Mouse (Mus musculus): ENCODE data around the gene C87436. TPM values are rescaled to one million over a fixed set of nuclear protein-coding genes. Genes with fewer than 3 reads are reported as not detected.

The C87436 gene
- polyA plus RNA-seq, 1 experiment from 2014 or later = 25.5 TPM

DNA sequence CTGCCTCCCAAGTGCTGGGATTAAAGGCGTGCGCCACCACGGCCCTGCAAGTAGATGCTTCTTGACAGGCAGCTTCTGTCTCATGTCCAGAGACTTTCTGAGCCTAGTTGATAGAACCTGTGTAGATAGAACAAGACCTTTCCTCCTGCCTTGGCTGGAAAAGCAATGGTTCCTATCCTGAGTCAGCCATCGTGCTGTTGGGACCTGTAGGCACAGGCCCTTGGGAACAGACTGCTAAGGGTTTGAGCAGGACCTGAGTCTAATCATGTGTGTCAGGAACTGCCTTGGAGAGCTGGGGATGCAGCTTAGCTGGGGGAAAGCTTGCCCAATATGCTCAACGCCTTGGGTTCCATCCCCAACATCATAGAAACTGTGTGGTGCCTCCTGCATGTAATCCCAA lies 35.9 kb downstream of the C87436 start:
- no peak overlapping the region for H3K4me2 ChIP-seq
- WGBS = 98% methylated on average over 5 of the region's 5 CpGs
- peaks cover 12% of the 10 kb centered on the region; the same call in 1 of the 2 replicates for H3K36me3 ChIP-seq
- no peak overlapping the region; the same call in 1 of the 2 replicates for H3K27ac ChIP-seq
- no peak overlapping the region for H3K9ac ChIP-seq
- H3K9me3 ChIP-seq (replicated peaks) = no peaks in the 10 kb centered on the region
- no peak for ATAC-seq (replicated peaks; ENCODE audit: low FRiP score)
- no peak overlapping the region for H3K4me3 ChIP-seq (replicated peaks)
- H3K27me3 ChIP-seq = no peaks in the 10 kb centered on the region
- H3K4me1 ChIP-seq = peaks cover 57% of the 10 kb centered on the region

GRCm38 (mm10) chr6:86474646-86475181 lies 36.5 kb downstream of the C87436 start:
- Histone ChIP-seq H3K27ac (peak overlapping the region; percentile 82), H3K4me3 (replicated peaks) (no peak overlapping the region), H3K36me3 (peaks cover 7% of the 10 kb centered on the region; the same call in 1 of the 2 replicates), H3K9me3 (replicated peaks) (no peaks in the 10 kb centered on the region), H3K4me1 (peaks cover 64% of the 10 kb centered on the region), H3K4me2 (no peak overlapping the region), H3K27me3 (no peaks in the 10 kb centered on the region), H3K9ac (no peak overlapping the region)
- no peak for ATAC-seq (replicated peaks; ENCODE audit: low FRiP score)

DNA sequence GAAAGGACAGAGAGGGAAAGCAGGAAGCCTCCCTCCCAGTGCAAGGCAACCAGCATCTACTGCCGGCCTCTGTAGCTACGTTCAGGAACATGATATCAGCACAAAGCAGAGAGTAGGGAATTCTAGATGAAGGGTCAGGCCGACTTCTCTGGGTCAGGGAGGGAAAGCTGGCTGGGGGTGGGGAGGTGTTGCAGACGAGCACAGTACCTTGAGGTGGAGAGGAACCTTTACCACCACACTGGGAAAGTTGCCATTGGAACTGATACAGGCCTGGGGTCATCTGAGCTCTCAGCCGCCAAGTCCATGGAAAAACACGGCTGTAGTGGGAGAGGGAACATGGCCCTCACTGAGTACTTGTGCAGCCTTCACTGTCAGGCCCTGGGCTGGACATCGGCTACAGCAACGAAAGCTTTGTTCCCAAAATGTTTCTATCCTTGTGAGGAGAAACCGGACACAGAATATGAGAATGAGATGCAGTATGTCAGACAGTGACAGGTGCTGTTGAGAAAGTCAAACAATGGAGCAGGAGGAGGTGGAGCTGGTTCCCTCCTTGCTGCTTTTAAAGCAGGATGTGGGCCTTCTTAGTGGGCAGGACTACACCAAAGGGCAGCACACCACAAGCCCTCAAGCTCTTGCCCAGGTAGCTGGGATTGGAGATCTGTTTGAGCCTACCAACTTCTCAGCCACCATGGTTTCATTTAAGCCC lies 37.4 kb downstream of the C87436 start:
- no peak overlapping the region for H3K4me2 ChIP-seq
- H3K27ac ChIP-seq = peak overlapping the region; percentile 82
- H3K4me1 ChIP-seq = peaks cover 73% of the 10 kb centered on the region
- H3K36me3 ChIP-seq = no peaks in the 10 kb centered on the region
- H3K9ac ChIP-seq = no peak overlapping the region
- no peak overlapping the region for H3K4me3 ChIP-seq (replicated peaks)
- no peaks in the 10 kb centered on the region for H3K27me3 ChIP-seq
- 35% methylated on average over 9 of the region's 9 CpGs for WGBS
- no peaks in the 10 kb centered on the region for H3K9me3 ChIP-seq (replicated peaks)
- ATAC-seq (replicated peaks; ENCODE audit: low FRiP score) = no peak

GRCm38 (mm10) chr6:86476931-86477330 lies 38.8 kb downstream of the C87436 start:
- Histone ChIP-seq H3K9ac (no peak overlapping the region), H3K36me3 (no peaks in the 10 kb centered on the region), H3K27ac (peak overlapping the region; percentile 88), H3K4me1 (peaks cover 76% of the 10 kb centered on the region), H3K4me3 (replicated peaks) (no peak overlapping the region), H3K9me3 (replicated peaks) (no peaks in the 10 kb centered on the region), H3K27me3 (no peaks in the 10 kb centered on the region), H3K4me2 (no peak overlapping the region)
- 73% methylated on average over 5 of the region's 5 CpGs for WGBS
- ATAC-seq (replicated peaks; ENCODE audit: low FRiP score) = no peak

DNA sequence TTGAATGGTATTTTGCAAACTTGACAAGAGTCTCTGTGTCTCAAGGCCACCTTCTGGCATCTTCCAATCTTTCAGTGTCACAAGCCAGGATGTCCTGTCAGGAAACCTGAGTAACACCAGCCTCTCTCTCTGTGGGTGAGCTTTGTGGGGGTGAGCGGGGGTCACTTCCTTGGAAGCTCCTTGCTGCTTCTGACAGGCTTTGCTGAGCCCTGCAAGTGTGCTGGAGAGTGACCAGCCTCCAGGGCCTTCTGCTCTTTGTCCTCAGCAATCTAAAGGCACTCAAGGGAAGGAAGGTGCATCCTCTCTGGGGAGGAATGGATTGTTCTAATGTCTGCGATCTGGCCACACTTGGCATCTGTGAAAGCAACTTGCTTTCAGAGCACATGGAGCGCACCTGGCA lies 41.1 kb downstream of the C87436 start:
- H3K9me3 ChIP-seq (replicated peaks) = no peaks in the 10 kb centered on the region

GRCm38 (mm10) chr6:86479816-86480188 lies 41.6 kb downstream of the C87436 start:
- H3K4me2 ChIP-seq = peak overlapping the region; percentile 44
- no peak for ATAC-seq (replicated peaks; ENCODE audit: low FRiP score)
- H3K27me3 ChIP-seq = no peaks in the 10 kb centered on the region
- no peaks in the 10 kb centered on the region for H3K9me3 ChIP-seq (replicated peaks)
- 0 out of 2 replicates have a peak overlapping the region, but pooled peaks have one; percentile 5 for H3K9ac ChIP-seq
- H3K36me3 ChIP-seq = no peaks in the 10 kb centered on the region
- peaks cover 65% of the 10 kb centered on the region for H3K4me1 ChIP-seq
- peak overlapping the region; percentile 88 for H3K27ac ChIP-seq
- H3K4me3 ChIP-seq (replicated peaks) = no peak overlapping the region

More for the DNA sequence above, 41.1 kb downstream of the C87436 start:
- Histone ChIP-seq H3K36me3 (no peaks in the 10 kb centered on the region), H3K4me1 (peaks cover 65% of the 10 kb centered on the region), H3K9ac (0 out of 2 replicates have a peak overlapping the region, but pooled peaks have one; percentile 5), H3K4me2 (no peak overlapping the region), H3K27me3 (no peaks in the 10 kb centered on the region), H3K27ac (peak overlapping the region; percentile 88), H3K4me3 (replicated peaks) (no peak overlapping the region)
- 46% methylated on average over 3 of the region's 3 CpGs for WGBS
- 0 out of 2 replicates have a peak, but pooled peaks have one; percentile 12 for ATAC-seq (replicated peaks; ENCODE audit: low FRiP score)

GRCm38 (mm10) chr6:86480189-86480831 lies 42.1 kb downstream of the C87436 start:
- WGBS = 18% methylated on average over 9 of the region's 9 CpGs

GRCm38 (mm10) chr6:86481871-86482270 lies 43.7 kb downstream of the C87436 start:
- H3K27me3 ChIP-seq = no peaks in the 10 kb centered on the region
- no peak overlapping the region for H3K9ac ChIP-seq
- peaks cover 58% of the 10 kb centered on the region for H3K4me1 ChIP-seq
- WGBS = 93% methylated on average over 5 of the region's 5 CpGs
- H3K36me3 ChIP-seq = no peaks in the 10 kb centered on the region
- no peak overlapping the region for H3K4me2 ChIP-seq
- H3K27ac ChIP-seq = 0 out of 2 replicates have a peak overlapping the region, but pooled peaks have one; percentile 88
- H3K9me3 ChIP-seq (replicated peaks) = no peaks in the 10 kb centered on the region
- no peak overlapping the region for H3K4me3 ChIP-seq (replicated peaks)
- no peak for ATAC-seq (replicated peaks; ENCODE audit: low FRiP score)

More at GRCm38 (mm10) chr6:86480189-86480831, 42.1 kb downstream of the C87436 start:
- H3K36me3 ChIP-seq = no peaks in the 10 kb centered on the region
- peak overlapping the region; percentile 88 for H3K27ac ChIP-seq
- peaks cover 62% of the 10 kb centered on the region for H3K4me1 ChIP-seq
- no peaks in the 10 kb centered on the region for H3K27me3 ChIP-seq
- H3K9ac ChIP-seq = peak overlapping the region; percentile 30; the same call in 1 of the 2 replicates
- ATAC-seq (replicated peaks; ENCODE audit: low FRiP score) = peak; percentile 17; the same call in 1 of the 2 replicates
- H3K4me2 ChIP-seq = peak overlapping the region; percentile 44
- no peaks in the 10 kb centered on the region for H3K9me3 ChIP-seq (replicated peaks)
- H3K4me3 ChIP-seq (replicated peaks) = peak overlapping the region; percentile 24

- H3K36me3 ChIP-seq = no peaks in the 10 kb centered on the region
- no peaks in the 10 kb centered on the region for H3K27me3 ChIP-seq
- no peak overlapping the region for H3K9ac ChIP-seq
- peak overlapping the region; percentile 90 for H3K27ac ChIP-seq
- no peaks in the 10 kb centered on the region for H3K9me3 ChIP-seq (replicated peaks)
- H3K4me1 ChIP-seq = peaks cover 32% of the 10 kb centered on the region
- WGBS = 59% methylated on average over 7 of the region's 7 CpGs
- no peak for ATAC-seq (replicated peaks; ENCODE audit: low FRiP score)
- no peak overlapping the region for H3K4me2 ChIP-seq
- no peak overlapping the region for H3K4me3 ChIP-seq (replicated peaks)
Measured at GRCm38 (mm10) chr6:86485943-86486640, 47.9 kb downstream of the C87436 start.

DNA sequence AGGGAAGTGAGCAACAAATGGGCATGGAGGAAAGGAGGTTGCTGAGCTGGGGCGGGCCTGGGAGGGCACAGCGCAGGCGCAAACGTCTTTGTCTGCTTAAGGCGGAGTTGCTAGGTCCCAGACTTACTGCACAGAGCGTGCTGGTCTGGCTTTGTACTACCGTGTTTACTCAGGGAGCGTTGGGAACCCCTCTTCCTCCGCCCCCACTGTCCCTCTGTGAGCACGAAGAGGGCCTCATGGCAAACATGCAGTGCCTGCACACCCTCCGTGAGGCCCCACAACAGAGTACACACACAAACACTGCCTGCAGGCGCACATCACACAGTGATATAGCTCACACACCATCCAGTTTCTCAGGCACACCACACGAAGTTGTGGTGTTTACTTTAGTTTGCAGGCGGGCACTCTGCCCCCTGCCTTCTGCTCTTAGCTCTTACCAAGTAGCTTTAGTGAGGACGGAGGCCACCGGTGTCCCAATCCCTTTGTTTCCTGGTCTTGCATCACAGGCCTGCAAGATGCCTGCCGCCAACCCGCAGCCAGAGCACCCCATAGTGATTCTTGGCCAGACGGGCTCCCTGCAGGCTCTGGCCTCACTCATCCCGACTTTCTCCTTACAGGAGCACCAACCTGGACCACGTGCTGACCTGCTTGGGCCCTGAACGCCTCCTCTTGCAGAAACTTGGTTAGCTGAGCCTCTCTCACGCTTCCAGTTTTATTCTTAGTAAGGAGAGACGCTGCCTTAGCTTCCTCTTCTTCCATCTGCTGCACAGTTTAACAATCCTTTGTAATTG lies 49.4 kb downstream of the C87436 start:
- no peaks in the 10 kb centered on the region for H3K9me3 ChIP-seq (replicated peaks)
- 14% methylated on average over 24 of the region's 24 CpGs for WGBS
- peak overlapping the region; percentile 24 for H3K4me2 ChIP-seq
- no peaks in the 10 kb centered on the region for H3K27me3 ChIP-seq
- peaks cover 26% of the 10 kb centered on the region for H3K4me1 ChIP-seq
- no peak overlapping the region for H3K4me3 ChIP-seq (replicated peaks)
- peak overlapping the region; percentile 90 for H3K27ac ChIP-seq
- no peaks in the 10 kb centered on the region for H3K36me3 ChIP-seq
- peak overlapping the region; percentile 27; the same call in 1 of the 2 replicates for H3K9ac ChIP-seq
- peak; percentile 91 for ATAC-seq (replicated peaks; ENCODE audit: low FRiP score)

GRCm38 (mm10) chr6:86488149-86488485 lies 49.9 kb downstream of the C87436 start:
- no peak overlapping the region for H3K4me2 ChIP-seq
- peak overlapping the region; percentile 90 for H3K27ac ChIP-seq
- H3K9ac ChIP-seq = peak overlapping the region; percentile 27; the same call in 1 of the 2 replicates
- H3K9me3 ChIP-seq (replicated peaks) = no peaks in the 10 kb centered on the region
- H3K27me3 ChIP-seq = no peaks in the 10 kb centered on the region
- peaks cover 26% of the 10 kb centered on the region for H3K4me1 ChIP-seq
- ATAC-seq (replicated peaks; ENCODE audit: low FRiP score) = no peak
- no peak overlapping the region for H3K4me3 ChIP-seq (replicated peaks)
- H3K36me3 ChIP-seq = no peaks in the 10 kb centered on the region
- 52% methylated on average over 3 of the region's 3 CpGs for WGBS

Measured in kidney, embryonic 15.5 days (tissue).